In genomic region chr15:26041196-26041947, GRCm38 (mm10) we compare ENCODE assay signal across 17 mouse cellular contexts.
"Had no signal": no experiment of that assay in that cellular context is flagged by ENCODE, and none has a peak within 500 bp of the region (broad histone marks: within the 10 kb centered on the region; RNA-seq: fewer than 3 reads in every experiment).

No protein-coding gene starts in this region.

- DNase-seq: kidney, postnatal 25 days; layer of hippocampus, postnatal 36 days; left cerebral cortex, postnatal 4 days; liver, postnatal 0 days; lung, embryonic 14.5 days; midbrain, embryonic 14.5 days; right cerebral cortex, adult 18-20 months; right cerebral cortex, postnatal 14 days; right cerebral cortex, postnatal 4 days; thymus, adult 2 months; thymus, postnatal 14 days; thymus, postnatal 4 days had no signal

- H3K27me3 ChIP-seq: limb, embryonic 12.5 days; limb, embryonic 15.5 days; neural tube, embryonic 12.5 days; neural tube, embryonic 15.5 days had no signal

- ATAC-seq: liver, postnatal 0 days; lung, postnatal 0 days had no signal
